Mouse (Mus musculus) T-helper 1 cell (primary cell): Measurements from ENCODE around the gene Spem1.

ENCODE experiments used
- in situ Hi-C: fragments of 300-600 bp; cut with MboI, MseI; formaldehyde crosslinking; loops from one replicate; pipeline ENCODE4 v1.15.1; 2025; ENCODE audit warnings: high pct_unique_total_duplicates

The Spem1 gene

DNA sequence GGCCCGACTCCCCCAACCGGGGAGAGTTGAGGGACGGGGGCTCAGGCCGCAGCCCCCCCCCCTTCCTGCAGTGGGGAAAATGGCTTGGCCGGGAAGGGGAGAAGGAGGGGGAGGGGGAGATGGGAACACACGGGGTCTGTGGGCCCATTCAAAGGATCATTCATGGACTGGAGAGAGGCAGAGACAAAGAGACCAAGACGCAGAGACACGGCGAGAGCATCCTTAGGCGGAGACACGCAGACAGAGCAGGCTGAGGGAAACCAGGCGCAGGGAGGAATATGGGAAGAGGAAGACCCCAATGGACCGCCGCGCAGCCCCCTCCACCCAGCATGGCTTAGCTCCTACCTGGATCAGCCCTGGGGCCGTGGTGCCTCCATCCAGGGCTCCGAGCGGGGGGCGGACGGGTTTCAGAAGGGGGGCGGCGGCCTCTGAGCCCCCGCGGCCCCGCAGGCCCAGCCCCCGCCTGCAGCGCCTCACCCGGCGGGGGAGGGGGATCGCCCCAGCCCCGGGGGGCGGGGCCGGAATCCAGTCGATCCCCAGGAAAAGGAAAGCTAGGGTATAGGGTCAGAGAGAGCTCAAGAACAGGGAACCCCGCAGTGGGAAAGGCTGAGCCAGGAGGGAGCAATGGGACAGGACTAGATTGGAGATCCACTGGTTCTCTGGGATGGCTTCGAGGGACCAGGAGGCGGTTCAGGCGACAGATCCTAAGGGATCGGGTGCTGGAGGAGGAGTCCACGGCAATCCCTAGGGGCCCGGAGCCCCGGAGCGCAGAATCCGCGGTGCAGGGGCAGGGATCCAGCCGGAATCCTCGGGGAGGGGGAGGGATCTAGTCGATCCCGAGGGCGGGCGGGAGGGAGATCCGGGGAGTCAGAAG lies 15.0 kb upstream of the Spem1 start:
- in situ Hi-C loops = no loop called here

DNA sequence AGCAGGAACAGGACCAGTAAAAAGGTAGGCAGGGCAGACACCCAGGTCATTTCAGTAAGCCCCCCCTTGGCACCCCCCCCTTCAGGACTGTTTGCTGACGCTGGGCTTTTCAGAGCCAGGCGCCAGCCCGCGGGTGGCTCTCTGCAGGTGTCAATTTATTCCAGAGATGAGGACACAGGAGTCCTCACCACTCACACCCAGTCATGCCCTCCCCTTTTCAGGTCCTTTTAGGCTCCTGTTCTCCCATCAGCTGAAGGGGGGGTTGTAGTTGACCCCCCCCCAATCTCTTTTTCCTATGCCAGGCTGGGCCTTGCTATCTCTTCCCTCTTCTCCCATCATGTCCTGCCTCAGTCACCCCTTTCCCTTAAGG lies 14.0 kb upstream of the Spem1 start:
- in situ Hi-C loops = no loop called here

DNA sequence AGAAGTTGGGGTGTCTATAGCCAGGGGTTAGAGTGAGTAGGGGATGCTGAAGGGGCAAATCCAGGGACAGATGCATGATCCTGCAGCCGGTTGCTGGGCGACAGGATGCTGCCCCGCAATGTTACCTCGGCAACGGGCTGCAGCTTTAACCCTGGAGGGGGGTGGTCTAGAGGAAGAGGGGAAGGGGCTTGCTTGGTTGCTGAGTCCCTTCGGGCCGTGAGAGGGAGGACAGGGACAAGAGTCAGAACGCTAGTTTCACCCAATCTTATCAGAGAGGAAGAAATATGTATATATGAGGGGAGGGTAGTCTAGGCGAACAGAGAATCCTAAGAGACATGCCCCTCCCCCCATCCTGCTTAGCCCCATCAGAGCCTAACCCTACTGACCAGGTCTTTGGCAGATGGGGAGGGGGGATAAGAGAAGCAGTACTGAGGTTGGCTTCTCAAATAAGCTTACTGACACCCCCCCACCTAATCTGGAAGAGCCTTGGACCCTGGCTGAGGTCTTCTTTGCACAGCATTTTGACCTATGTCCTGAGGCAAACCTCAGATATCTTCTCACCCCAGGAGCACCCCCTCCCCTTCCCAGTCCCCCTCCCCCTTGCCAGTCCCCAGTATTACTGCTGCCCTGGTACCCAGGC lies 13.5 kb upstream of the Spem1 start:
- in situ Hi-C loops = no loop called here

DNA sequence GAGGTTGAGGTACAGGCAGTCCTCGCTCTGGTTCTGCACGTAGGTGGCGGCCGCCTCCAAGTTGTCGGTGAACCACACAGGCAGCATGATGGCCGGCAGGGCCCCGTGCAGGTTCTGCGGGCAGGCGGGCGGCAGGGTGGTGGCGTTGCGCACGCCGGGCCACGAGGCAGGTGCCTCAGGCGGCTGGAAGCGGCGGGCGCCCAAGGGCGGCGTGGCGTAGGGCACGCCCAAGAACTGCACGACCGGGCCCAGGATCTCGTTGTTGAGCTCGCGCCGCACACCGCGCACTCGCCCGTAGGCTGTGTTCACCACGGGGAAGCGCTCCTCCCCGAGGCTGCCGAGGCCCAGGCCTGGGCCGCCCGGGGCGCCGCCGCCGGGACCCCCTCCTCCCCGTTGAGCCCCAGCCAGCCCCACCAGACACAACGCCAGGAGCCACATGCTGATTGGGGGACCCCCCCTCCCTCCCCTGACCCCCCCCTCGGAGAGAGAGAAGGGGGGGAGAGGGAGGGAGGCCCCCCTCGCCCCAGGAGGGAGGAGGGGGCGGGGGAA lies 12.1 kb upstream of the Spem1 start:
- in situ Hi-C loops = no loop called here

DNA sequence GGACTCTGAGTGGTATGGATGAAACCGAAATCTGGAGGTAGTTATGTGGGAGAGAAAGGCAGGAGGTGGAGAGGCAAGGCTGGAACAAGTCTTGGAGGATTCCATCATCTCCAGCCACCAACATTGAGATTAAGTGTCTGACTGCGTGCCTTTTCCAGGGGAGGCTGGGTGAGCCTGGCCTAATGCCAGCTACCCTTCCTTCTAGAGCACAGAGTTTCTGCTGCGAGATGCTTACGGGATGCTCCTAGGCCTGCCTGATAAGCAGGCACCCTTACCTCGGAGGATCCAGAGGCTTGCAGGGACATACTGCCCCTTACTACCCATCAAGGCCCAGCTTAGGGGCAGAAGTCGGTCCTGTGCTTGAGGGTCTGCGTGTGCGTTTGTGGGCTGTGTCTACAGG lies 11.6 kb upstream of the Spem1 start:
- in situ Hi-C loops = no loop called here

DNA sequence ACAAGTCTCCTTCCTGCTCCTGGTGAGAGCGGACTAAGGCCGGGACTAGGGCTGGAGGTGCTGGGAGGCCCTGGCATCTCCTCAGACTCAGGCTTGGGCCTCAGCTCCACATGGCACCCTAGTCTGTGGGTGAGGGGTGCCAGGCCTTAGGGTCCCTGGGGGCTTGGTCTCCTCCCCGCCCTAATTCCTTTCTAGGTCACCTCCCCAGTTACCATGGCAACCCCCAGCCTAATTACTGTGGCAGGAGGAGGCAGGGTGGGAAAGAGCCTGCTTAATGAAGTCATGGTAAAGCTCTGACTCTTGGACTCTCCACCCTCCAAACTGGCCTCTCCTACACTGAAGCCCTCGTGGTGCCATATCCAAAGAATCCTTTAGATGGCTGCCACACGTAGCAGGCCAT lies 6.9 kb upstream of the Spem1 start:
- in situ Hi-C loops = no loop called here

DNA sequence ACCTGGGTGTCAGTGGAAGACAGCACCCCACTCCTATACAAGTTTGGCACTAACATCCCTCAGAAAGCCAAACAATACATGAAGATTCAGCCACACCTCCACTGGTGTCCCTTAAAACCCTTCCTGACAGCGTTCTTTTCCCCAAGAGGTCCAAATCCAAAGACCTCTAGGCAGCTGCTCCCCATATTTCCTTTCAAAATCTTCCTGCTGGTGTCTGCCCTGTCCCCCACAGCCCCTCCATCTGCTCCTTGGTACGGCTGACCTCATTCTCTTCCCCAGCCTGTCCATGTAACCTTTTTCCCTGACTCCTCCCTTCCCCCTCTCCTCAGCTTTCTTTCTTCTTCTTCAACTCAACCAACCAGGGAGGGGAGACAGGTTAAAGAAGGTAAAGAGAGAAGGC lies 1.5 kb upstream of the Spem1 start:
- in situ Hi-C loops = no loop called here

DNA sequence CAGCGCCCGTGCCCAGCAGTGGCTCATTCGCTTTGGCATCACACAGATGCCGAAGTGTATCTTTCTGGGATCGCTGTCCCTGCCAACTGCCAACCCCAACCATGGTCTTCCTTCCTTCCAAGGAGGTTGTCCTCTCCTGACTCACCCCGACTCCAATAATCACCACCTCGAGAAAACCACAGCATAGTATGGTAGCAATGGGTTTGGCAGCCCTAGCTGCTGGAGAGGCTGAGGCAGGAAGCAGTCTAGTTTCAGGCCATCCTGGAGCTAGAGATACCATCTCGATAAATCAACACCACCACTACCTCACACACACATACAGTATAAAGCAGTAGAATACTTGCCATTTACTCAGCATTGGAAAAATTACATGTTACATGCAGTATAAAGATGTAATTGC lies 3.1 kb downstream of the Spem1 start:
- in situ Hi-C loops = no loop called here

DNA sequence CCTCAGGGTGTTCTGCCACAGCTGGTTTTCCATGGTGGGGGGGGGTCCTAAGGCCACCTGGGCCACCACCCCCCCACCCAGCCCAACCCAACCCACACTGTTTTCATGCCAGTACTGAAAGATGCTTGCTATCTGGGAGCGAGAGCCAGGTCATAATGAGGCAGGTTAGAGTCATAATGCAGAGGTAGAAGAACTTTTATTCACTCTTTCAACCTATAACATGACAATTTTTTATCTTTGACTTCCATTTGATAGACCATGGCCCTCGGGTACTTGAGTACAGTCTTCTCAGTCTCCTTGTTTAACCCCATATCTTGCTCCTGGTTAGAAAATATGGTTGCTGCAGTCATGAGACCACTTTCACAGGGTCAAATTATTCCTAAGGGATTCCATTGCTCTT lies 3.6 kb downstream of the Spem1 start, which contains the start of gene Spem2:
Gene Spem2 (minus strand): TSS at position 101 of the 400 bp plus-strand sequence.
- in situ Hi-C loops = no loop called here

DNA sequence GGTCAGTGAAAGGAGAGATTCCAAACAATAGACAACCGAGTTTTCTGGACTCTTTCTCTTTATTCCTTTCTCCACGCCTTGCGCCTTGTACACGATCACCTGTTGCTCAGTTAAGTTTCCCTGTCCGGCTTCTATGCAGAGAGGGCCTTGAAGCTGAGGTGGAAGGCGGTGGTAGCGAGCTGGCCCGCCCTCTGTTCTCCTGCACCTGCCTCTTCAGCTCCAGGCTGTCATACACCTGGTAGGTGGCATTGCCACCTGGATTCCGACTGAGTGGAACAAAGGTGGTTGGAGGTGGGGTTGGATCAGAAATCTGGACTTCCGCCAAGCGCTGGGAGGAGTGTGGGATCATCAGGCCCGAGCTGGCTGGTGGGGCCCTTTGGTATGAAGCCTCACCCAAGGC lies 5.5 kb downstream of the Spem1 start:
- in situ Hi-C loops = no loop called here

DNA sequence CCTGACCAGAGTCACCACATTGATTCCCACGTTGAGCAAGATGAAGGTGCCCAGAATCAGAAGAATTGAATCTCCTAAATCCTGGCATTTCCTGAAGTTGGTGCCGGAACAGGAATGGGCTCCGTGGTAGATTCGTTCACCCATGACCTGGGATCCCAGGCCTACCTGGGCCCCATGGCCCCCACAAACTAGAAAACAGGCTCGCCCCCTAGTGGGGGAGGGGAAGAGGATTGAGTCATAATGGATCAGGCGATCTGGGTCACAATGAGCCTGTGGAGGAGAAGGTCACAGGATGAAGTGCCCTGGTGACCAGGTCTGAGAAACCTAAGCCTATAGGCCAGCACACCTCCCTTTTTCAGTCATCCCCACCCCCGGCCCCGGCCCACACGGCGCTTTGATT lies 6.8 kb downstream of the Spem1 start, which contains the start of gene Gm39566:
Gene Gm39566 (minus strand): TSS at position 144 of the 400 bp plus-strand sequence.
- in situ Hi-C loops = no loop called here

DNA sequence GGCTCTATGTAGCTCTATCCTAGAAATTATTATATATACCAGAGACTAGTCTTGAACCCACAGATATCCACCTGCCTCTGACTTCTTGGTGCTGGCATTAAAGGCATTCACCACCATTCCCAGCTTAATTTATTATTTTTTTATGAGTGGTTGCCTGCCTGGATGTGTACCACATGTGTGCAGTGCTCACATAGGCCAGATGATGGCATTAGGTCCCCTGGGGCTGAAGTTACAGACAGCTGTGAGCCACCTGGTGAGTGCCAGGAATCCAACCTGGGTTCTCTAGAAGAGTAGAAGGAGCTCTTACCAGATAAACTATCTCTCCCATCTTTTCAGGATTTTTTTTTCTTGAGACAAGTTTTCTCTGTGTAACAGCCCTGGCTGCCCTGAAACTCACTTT lies 11.7 kb downstream of the Spem1 start:
- in situ Hi-C loops = no loop called here

DNA sequence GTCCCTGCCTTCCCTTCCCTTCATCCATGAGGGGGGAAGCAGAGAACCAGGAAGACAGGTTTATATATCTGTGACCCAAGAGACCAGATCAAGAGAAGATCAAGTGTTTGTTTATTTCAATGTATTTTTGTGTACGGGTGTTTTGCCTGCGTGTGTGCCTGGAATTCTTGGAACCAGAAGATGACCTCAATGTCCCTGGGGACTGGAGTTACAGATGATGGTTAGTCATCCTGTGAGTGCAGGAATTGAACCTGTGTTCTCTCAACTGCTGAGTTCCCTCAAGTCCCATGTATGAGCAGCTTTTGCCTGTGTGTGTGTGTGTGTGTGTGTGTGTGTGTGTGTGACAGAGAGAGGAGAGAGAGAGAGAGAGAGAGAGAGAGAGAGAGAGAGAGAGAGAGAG lies 14.3 kb downstream of the Spem1 start:
- in situ Hi-C loops = loop anchor here (5.0 kb wide), 1 partner anchor 70 kb away; the partner anchor contains the start of gene Tmem95

DNA sequence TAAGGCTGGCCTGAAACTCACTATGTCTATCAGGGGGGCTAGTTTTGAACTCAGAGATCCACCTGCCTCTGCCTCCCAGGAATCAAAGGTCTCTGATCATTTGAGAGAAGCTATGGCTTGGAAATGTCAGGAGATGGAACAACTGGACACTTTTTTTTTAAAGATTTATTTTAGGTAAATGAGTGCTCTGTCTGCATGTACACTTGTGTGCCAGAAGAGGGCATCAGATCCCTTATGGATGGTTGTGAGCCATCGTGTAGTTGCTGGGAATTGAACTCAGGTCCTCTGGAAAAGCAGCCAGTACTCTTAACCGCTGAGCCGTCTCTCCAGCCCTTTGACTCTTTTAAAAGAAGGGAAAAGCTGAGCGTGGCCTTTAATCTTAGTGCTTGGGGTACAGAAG lies 15.6 kb downstream of the Spem1 start:
- in situ Hi-C loops = loop anchor here (5.0 kb wide), 1 partner anchor 71 kb away; the partner anchor contains the start of gene Tmem95

DNA sequence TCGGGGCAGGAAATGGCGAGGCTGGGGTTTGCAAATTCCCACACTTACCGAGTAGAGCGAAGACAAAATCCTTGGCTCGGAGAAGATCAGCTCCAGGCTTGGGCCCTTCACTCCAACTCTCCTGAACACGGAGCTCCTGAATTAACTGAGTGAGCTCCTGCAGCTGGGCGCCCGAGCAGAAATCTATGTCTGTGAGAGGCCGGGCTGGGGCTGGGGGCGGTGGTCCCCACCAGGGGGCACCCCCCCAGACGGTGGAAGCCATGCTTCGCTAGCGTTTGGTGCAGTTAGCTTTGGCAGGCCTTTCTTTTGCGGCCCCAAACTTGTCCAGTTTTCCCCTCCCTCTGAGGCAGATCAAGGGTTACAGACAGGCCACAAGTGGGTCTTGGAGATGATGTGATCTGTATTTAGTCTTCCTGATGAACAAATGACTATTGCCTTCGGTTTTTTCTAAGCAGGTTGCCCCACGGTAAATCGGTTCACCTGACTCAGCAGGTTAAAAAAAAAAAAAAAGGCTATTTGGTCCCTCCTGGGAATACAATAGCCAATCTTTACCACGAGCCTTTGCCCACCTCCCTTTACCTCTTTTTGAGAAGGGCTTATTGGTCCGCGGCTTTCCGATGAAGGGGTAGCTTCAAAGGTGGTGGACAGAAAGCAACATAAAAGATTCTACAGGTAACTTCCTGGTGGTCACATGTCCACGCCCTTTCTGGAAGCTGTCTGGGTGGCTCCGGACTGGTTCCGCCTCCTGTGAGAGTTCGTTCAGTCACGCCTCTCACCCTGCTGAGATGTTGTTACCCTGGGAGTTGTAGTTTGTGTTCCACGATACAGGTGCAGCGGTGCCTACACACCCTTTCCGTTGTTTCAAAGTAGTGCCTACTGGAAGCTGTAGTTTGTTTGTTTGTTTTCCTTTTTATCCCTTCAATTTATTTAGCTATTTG lies 16.7 kb downstream of the Spem1 start, which contains the start of gene Tmem102:
Gene Tmem102 (minus strand): TSS at position 653 of the 938 bp plus-strand sequence.
- in situ Hi-C loops = loop anchor here (5.0 kb wide), 1 partner anchor 72 kb away; the partner anchor contains the start of gene Tmem95

DNA sequence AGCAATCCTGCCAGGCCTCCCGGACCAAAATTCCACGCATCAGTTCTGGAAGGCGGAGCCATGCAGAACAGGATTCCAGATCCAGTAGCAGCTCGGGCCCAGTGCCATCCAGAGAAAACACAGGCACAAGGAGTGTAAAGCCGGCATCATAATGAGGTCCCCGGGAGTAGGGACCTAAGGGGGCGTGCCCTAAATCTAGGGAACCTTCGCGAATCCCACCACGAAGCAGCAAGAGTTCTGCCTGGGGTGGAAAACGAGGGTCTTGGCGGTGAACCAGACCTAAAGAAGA lies 17.4 kb downstream of the Spem1 start:
- in situ Hi-C loops = no loop called here

DNA sequence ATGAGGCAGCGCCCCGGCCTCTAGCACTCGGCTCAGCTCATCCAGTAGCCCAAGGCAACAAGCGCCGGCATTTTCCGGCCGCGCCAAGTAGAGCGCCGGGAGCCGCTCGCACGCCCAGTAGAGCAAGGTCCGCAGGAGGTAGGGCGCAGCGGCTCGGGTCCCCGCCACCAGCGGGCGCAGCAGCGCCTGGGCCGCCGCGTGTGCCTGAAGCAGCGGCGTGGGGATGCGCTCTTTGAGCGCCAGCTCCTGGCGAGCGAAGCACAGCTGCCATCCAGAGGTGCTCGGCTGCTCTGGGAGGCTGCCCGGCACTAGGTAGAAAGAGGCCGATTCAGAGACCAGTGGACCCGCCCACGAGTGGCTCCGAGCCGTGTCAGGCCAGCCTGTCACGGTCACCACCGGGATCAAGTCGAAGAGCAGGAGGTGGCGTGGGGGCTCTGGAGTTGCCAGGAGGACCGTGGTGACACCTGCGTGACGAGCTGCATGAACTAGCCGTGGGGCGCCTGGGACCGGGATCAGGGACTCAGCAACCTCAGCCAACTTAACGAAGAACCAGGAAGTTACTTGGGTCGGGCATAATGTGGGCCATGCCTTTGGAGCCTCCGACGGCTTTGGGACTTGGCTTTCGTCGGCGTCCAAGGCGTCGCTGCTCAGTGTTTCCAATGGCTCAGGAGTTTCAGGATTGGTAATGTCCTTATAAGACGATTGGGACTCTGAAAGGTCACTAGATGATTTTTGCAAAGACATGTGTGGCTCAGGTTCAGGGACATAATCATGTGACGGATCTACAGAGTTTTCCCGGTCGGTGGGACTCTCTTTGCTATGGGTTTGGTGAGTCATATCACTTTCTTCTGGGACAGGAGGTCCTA lies 18.0 kb downstream of the Spem1 start:
- in situ Hi-C loops = no loop called here

DNA sequence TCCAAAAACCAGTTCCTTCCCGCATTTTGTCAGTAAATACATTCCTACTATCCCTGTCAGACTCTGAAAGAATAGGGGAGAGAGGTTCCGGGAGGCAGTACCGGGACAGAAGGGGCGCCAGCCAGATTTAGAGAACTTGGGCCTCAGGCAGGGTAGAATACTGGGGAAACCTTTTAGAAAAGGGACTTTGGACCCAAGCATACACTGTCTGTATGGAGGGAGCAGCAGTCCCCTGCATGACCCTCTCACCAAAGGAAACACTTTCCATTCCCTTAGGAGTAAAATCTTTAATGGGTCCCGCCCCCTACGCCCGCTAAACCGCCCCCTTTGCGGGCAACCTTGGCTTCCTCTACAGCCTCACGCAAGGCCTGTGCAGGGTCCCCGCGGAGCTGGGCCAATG lies 18.7 kb downstream of the Spem1 start:
- in situ Hi-C loops = no loop called here

DNA sequence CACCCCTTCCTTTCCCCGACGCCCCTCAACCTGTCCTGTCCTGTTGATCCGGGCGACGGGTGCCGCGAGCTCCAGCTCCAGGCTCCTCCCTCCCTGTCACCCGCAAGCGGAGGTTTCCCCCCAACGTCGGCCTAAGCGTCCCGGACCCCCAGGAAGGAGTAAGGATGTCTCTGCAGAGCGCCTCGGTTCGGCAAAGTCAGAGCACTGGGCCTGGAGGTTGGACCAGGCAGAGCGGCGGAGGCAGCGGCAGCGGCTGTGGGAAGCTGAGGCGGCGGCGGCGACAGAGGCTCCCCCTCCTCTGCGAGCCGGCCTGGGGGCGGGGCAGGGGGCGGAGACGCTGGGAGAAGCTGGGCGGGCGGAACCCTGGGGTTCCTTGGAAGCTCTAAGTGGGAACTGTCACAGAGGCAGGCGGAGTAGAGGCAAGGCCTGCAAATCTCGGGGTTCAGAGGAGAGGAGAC lies 19.3 kb downstream of the Spem1 start:
- in situ Hi-C loops = no loop called here

DNA sequence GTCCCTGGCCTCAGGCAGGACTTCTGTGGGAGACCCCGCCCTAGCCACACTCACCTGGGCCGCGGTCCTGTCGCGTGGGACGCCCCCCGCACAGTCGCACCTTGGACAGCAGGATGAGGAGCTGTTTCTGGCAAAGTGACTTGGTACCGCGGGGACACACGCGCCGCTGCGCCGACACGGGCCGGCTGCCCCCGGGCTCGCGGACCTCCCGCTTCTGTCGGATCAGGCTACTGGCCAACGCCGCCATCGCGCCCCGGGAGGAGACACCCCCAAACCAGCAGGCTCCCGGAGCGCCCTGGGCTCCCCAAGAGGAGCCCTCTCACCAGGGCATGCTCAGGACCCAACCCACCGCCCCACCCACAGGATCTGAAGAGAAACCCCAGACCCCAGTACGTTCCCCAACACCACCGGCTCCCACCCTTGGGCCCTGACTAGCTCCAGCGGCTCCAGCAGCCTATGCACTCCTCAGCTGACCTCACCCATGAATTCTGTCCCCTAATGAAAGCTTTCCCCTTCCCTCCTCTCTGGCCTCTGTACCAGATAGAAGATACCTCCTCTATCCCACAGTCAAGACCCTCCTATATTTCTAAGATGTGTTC lies 20.5 kb downstream of the Spem1 start, which contains the start of gene Fgf11:
Gene Fgf11 (minus strand): TSS at position 479 of the 599 bp plus-strand sequence.
- in situ Hi-C loops = no loop called here
